Mouse (Mus musculus) layer of hippocampus, postnatal 36 days (tissue): ENCODE measurements at regions not wholly inside any gene's neighbourhood (a gene's known extent, or its start where the extent isn't known, plus 50 kb on each side); places are given as distances from the start of the nearest gene placed in this dataset.
"Not testable (repeated sequence)": the region's sequence is repeated elsewhere in the genome, so short reads cannot be mapped to it uniquely, and the experiment has no call there.

Experiments used
- DNase-seq, 2 experiments: peaks; one replicate each; pipeline ENCODE4 v3.0.0; 2022

GRCm38 (mm10) chr14:18511094-18511493 lies 179.4 kb upstream of the Ube2e1 start:
- DNase-seq: no peak

DNA sequence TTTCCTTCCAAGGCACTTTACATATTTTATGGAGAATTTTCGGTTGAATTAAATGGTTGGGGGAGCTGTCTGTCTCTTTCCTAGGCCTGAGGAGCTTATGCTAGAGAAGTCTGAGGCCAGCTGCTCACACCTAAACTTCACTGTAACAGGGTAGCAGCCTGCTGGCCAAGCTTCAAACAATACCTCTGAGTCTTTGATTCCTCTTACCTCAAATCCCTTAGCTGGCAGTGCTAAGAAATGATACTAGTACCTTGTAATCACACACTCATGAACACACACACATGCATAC lies 176.6 kb upstream of the Ube2e1 start:
- DNase-seq: no peak

GRCm38 (mm10) chr14:18507582-18508358 lies 176.1 kb upstream of the Ube2e1 start:
- DNase-seq: no peak

DNA sequence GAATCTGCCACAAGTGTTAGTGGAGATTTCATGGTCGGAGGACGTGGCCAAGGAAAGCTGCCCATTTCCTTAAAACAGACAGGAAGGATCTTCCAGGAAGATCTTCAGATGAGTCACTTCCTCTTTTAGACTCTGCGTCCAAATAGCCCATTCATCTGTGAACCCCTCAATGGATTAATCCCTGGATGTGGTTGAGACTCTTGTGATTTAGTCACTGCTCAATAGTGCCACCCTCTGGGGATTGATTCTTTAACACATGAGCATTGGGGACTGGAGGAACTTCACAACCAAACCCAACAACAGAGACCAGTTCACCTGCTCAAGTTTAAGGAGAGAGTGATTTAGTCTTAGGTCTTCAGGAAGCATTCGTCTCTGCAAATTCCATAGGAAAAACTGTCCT lies 174.5 kb upstream of the Ube2e1 start:
- DNase-seq: peak in 1 of 2 experiments; percentile 26

- DNase-seq: peak in 1 of 2 experiments; percentile 28
These were observed 168.7 kb upstream of the Ube2e1 start for GRCm38 (mm10) chr14:18500249-18500832.

GRCm38 (mm10) chr14:18494048-18494447 lies 162.4 kb upstream of the Ube2e1 start:
- DNase-seq: no peak

- DNase-seq: no peak
These were observed 154.6 kb upstream of the Ube2e1 start for GRCm38 (mm10) chr14:18486132-18486800.

DNA sequence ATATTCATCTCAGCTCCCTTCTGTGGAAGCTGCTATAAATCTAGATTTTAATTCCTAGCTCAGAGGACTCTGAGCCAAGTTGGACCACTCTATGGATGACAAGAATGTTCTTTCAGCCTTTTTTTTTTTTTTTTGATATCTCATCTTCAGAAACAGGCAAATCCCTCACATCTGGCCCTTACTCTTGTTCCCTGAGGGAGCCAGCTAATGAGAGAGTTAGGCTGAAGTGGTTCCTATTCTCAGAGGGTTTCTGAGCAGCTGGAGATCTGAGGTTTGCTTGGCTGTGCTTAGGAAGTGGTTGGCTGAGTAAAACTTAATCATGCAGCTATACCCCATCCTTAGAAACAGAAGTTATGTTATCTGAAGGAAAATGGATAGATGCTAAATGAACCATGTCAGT lies 153.9 kb upstream of the Ube2e1 start:
- no peak for DNase-seq

DNA sequence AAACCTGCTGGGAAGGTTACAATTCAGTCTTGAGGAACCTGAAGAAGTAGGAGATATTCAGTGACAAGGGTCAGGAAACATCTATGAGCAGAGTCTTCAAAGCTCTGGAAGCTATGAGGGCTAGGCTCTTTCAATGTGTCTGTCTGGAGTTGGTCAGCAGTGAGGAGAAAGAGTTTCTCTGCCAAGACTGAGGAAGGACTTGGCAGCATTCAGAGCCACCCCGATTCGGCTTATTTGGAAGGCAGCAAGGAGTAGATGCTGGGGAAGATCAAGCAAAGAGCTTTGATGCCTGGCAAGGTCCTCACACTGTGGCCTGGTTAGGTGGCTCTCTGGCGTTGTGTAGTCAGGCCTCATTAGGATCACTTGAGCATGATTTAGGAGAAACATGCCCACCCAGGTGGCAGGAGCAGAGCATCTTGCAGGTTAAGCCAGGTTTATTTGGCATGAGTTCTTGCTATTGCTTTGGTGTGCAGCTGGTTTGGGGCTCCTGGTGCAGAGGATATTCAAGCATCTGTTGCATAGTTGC lies 145.2 kb upstream of the Ube2e1 start:
- DNase-seq: no peak

DNA sequence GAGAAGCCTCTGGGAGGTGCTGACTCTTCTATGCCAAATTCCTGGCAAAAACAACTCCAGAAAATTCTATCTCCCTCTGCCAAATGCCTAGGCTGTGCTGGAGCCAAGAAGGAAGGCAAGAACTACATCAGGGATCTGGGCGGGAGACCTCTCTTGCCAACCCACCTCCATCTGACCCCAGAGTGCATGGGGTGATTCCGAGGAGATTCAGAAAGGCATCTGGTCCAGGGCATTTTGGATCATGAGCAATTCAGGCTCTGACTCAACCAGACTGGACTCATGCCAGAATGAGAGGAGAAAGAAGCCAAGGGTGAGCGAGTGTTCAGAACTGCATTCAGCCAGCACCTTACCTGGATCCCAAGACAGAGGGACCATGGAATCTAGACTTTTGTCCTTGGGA lies 137.0 kb upstream of the Ube2e1 start:
- no peak for DNase-seq

- DNase-seq: not testable (repeated sequence)
These were observed 135.2 kb upstream of the Ube2e1 start for GRCm38 (mm10) chr14:18466864-18467263.

DNA sequence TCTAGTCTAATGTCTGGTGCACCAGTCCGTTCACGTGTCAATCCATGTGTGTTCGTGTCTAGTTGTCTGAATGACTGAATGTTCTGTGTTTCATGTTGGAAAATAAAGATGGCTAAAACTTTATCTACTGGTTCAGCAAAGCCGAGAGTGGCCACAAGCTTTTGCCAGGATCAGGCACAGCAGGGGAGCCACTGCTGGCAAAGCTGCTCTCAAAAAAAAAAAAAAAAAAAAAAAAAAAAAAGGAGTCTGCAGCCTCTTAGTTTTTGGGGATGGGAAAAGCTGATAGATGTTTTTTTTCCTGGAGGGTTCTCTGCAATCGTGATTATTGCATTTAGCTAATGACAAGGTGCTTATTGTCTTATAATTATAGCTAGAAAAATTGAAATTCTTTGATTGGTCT lies 132.5 kb upstream of the Ube2e1 start:
- not testable (repeated sequence) for DNase-seq

GRCm38 (mm10) chr14:18463230-18463873 lies 131.7 kb upstream of the Ube2e1 start:
- DNase-seq: no peak

- DNase-seq: no peak
These were observed 130.7 kb upstream of the Ube2e1 start for GRCm38 (mm10) chr14:18462381-18462780.

- DNase-seq: no peak
These were observed 117.0 kb upstream of the Ube2e1 start for GRCm38 (mm10) chr14:18448666-18449065.

- DNase-seq: no peak
These were observed 112.8 kb upstream of the Ube2e1 start for GRCm38 (mm10) chr14:18444492-18444891.

- not testable (repeated sequence) for DNase-seq
These were observed 97.3 kb upstream of the Ube2e1 start for GRCm38 (mm10) chr14:18428968-18429367.

DNA sequence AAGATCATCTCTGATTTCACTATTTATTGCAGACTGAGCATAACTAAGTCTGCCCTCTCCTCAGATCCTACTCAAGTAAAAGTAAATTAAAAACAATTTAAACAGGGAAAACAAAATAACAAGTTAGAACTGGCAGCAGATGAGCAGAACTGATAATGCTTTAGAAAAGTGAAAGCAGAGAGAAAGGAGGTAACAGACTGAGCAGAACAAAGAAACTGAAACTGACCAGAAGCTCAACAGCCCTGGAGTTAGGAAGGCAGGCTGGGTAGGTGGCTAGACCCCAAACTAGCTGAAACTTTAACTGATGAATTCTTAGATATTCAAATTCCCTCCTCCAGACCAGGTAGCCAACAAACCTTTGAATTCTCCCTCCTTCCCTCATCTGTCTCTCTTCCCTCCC lies 94.2 kb upstream of the Ube2e1 start:
- DNase-seq: no peak

DNA sequence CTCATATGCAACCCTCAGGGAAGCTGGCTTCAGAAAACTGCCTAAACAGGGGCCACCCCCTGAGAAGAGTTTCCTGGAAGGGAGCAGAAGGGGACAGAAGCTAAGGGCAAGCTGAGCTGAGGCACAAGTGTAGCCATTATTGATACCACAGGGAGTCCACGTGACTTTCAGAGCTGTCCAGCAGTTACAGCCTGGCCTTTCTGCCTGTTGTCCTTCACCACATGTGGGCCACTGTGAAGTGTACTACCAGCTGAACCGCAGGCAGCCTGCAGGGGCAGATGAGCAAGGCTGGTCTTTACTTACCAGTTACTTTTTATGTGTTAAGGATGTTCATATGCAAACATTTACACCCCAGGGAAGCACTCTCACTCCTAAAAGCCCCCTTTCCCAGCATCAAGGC lies 85.2 kb upstream of the Ube2e1 start:
- DNase-seq: no peak

GRCm38 (mm10) chr14:18416319-18416718 lies 84.7 kb upstream of the Ube2e1 start:
- no peak for DNase-seq

GRCm38 (mm10) chr14:18398953-18399352 lies 67.3 kb upstream of the Ube2e1 start:
- DNase-seq: no peak

GRCm38 (mm10) chr14:18396206-18396764 lies 64.6 kb upstream of the Ube2e1 start:
- no peak for DNase-seq
